Mouse (Mus musculus): ENCODE data around the gene Traf7. TPM values are rescaled to one million over a fixed set of nuclear protein-coding genes. Genes with fewer than 3 reads are reported as not detected.

The Traf7 gene
- total and polyA plus RNA-seq, 3 experiments, result 121 to 261 TPM; not detected in 1

DNA sequence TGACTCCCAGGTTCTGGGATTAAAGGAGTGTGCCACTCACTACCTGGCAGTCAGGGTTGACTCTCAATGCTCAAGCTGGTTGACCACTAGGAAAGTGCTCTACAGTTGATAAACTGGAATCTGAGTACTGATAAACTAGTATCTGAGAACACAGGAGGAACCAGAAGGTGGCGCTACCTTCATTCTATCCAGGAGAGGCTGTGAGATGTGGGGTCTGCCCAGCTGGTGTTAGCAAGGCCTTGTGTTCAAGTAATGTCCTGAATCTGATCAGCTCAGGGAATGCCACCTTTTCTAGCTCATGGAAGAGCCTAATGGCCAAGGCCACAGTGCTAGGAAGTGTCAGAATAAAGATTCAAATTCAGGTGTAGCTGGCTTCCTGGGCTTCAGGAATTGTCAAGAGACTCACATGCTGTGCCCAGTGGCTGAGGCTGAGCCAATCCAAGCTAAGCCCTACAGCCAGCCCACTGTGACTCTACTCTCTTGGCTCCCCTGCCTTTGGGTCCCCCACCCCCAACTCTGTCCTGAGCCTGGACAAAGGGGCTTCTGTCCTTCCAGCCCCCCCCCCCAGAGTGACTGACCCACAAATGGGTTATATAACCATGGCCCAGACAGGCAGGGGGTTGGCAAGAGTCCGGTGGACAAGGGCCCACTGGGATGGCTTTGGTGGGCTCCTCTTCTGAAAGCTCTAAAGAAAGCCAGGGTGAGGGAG, 33.0 kb downstream of the Traf7 start:
- H3K4me1 ChIP-seq (ENCODE audit: control insufficient read depth in 1 of 2, insufficient read depth in 2 of 2, low read length in 2 of 2), result no peaks in the 10 kb centered on the region
- peak; percentile 74 for DNase-seq (ENCODE audit: low read depth, low spot score)
- no peaks in the 10 kb centered on the region for H3K9me3 ChIP-seq (replicated peaks; ENCODE audit: insufficient read depth, low read length)
- peaks cover 1% of the 10 kb centered on the region in 2 experiments; a peak in 1 of 4 replicates for H3K27me3 ChIP-seq (ENCODE audit: control insufficient read depth in 1 of 2, insufficient read depth in 2 of 2, low read length in 2 of 2)
- no peak overlapping the region for H3K4me3 ChIP-seq (ENCODE audit: control insufficient read depth in 1 of 2, insufficient read depth in 1 of 2, low read depth in 2 of 2, low read length in 2 of 2)
- no peak overlapping the region for H3K27ac ChIP-seq (ENCODE audit: control insufficient read depth, low read depth, low read length)
- no peaks in the 10 kb centered on the region for H3K36me3 ChIP-seq (ENCODE audit: control insufficient read depth in 1 of 2, insufficient read depth in 2 of 2, low read length in 2 of 2)
- H3K79me2 ChIP-seq (ENCODE audit: control insufficient read depth, insufficient read depth, low read length, poor library complexity), result no peaks in the 10 kb centered on the region
- H3K9ac ChIP-seq (ENCODE audit: control insufficient read depth, low read depth, low read length, poor library complexity, severe bottlenecking), result no peak overlapping the region
- TF ChIP-seq POLR2AphosphoS2 (IDR thresholded peaks at IDR 0.05; ENCODE audit: low read length) (no peak), ZC3H11A (IDR thresholded peaks at IDR 0.05; ENCODE audit: low read depth, low read length) (peak; percentile 66), SIN3A (IDR thresholded peaks at IDR 0.05; ENCODE audit: low read length) (0 out of 2 replicates have a peak, but pooled peaks have one; percentile 34), CTCF (IDR thresholded peaks at IDR 0.05 in 2 of 3, conservative IDR thresholded peaks at IDR 0.05 in 1 of 3; ENCODE audit: control insufficient read depth in 1 of 3, insufficient read depth in 1 of 3, low read depth in 2 of 3, low read length in 3 of 3, poor library complexity in 1 of 3, severe bottlenecking in 1 of 3) (peak; percentile 61 to 91 (median 73)), GATA1 (IDR thresholded peaks at IDR 0.05; ENCODE audit: low read depth, low read length) (peak; percentile 58; the same call in 1 of the 2 replicates), RAD21 (IDR thresholded peaks at IDR 0.05; ENCODE audit: low read depth, low read length) (peak; percentile 85), NELFE (IDR thresholded peaks at IDR 0.05; ENCODE audit: low read depth, low read length) (no peak), SMC3 (IDR thresholded peaks at IDR 0.05; ENCODE audit: low read depth, low read length) (peak; percentile 83)

- no peaks in the 10 kb centered on the region for H3K36me3 ChIP-seq (ENCODE audit: control insufficient read depth in 1 of 2, insufficient read depth in 2 of 2, low read length in 2 of 2)
- H3K4me3 ChIP-seq (ENCODE audit: control insufficient read depth in 1 of 2, insufficient read depth in 1 of 2, low read depth in 2 of 2, low read length in 2 of 2), result no peak overlapping the region
- no peaks in the 10 kb centered on the region for H3K4me1 ChIP-seq (ENCODE audit: control insufficient read depth in 1 of 2, insufficient read depth in 2 of 2, low read length in 2 of 2)
- no peak overlapping the region for H3K27ac ChIP-seq (ENCODE audit: control insufficient read depth, low read depth, low read length)
- H3K27me3 ChIP-seq (ENCODE audit: control insufficient read depth in 1 of 2, insufficient read depth in 2 of 2, low read length in 2 of 2), result peaks cover 6 to 25% of the 10 kb centered on the region in 2 experiments
- H3K79me2 ChIP-seq (ENCODE audit: control insufficient read depth, insufficient read depth, low read length, poor library complexity), result no peaks in the 10 kb centered on the region
- no peak overlapping the region for H3K9ac ChIP-seq (ENCODE audit: control insufficient read depth, low read depth, low read length, poor library complexity, severe bottlenecking)
- DNase-seq (ENCODE audit: low read depth, low spot score), result no peak
- no peaks in the 10 kb centered on the region for H3K9me3 ChIP-seq (replicated peaks; ENCODE audit: insufficient read depth, low read length)
- TF ChIP-seq TCF12 (IDR thresholded peaks at IDR 0.05; ENCODE audit: low read depth, low read length), result no peak
- TF ChIP-seq ZMIZ1 (IDR thresholded peaks at IDR 0.05; ENCODE audit: low read depth, low read length), result no peak
- TF ChIP-seq POLR2AphosphoS2 (IDR thresholded peaks at IDR 0.05; ENCODE audit: low read length), result no peak
- TF ChIP-seq RCOR1 (IDR thresholded peaks at IDR 0.05; ENCODE audit: low read depth, low read length), result no peak
- no peak for TF ChIP-seq EP300 (IDR thresholded peaks at IDR 0.05; ENCODE audit: low read depth in 1 of 2, low read length in 2 of 2)
- TF ChIP-seq ZC3H11A (IDR thresholded peaks at IDR 0.05; ENCODE audit: low read depth, low read length), result no peak
- TF ChIP-seq POLR2AphosphoS5 (IDR thresholded peaks at IDR 0.05; ENCODE audit: borderline replicate concordance, low read depth, low read length), result no peak
- no peak for TF ChIP-seq ZKSCAN1 (IDR thresholded peaks at IDR 0.05; ENCODE audit: low read depth, low read length)
- no peak for TF ChIP-seq MEF2A (IDR thresholded peaks at IDR 0.05; ENCODE audit: extremely low read depth, insufficient replicate concordance, low read depth, low read length, poor library complexity, severe bottlenecking)
- TF ChIP-seq TAL1 (IDR thresholded peaks at IDR 0.05; ENCODE audit: low read length), result no peak
- TF ChIP-seq ELF1 (IDR thresholded peaks at IDR 0.05; ENCODE audit: low read depth, low read length), result no peak
- TF ChIP-seq ETS1 (IDR thresholded peaks at IDR 0.05; ENCODE audit: low read depth, low read length), result no peak
- TF ChIP-seq KAT2A (conservative IDR thresholded peaks at IDR 0.05; ENCODE audit: low read depth, low read length), result no peak
- TF ChIP-seq NRF1 (IDR thresholded peaks at IDR 0.05; ENCODE audit: insufficient read depth, low read depth, low read length, poor library complexity, severe bottlenecking), result no peak
- TF ChIP-seq USF1 (IDR thresholded peaks at IDR 0.05; ENCODE audit: low read depth, low read length), result no peak
- no peak for TF ChIP-seq MXI1 (IDR thresholded peaks at IDR 0.05; ENCODE audit: low read depth, low read length)
- TF ChIP-seq HCFC1 (IDR thresholded peaks at IDR 0.05; ENCODE audit: low read depth, low read length), result no peak
These were observed 37.3 kb downstream of the Traf7 start for GRCm38 (mm10) chr17:24490399-24490798.
